Mouse (Mus musculus): ENCODE results near the gene Rpl37.
"Not testable (repeated sequence)": the region's sequence is repeated elsewhere in the genome, so short reads cannot be mapped to it uniquely, and the experiment has no call there.

The Rpl37 gene

GRCm38 (mm10) chr15:5126456-5126855 is 10.0 kb downstream of the Rpl37 start:
- no peak for DNase-seq (ENCODE audit: low spot score in 2 of 2)

GRCm38 (mm10) chr15:5127487-5127886 is 11.0 kb downstream of the Rpl37 start:
- DNase-seq (ENCODE audit: low spot score in 2 of 2), result no peak

GRCm38 (mm10) chr15:5128176-5128940 is 11.9 kb downstream of the Rpl37 start:
- no peak for DNase-seq (ENCODE audit: low spot score in 2 of 2)

- DNase-seq (ENCODE audit: low spot score in 2 of 2), result no peak
These were observed 12.8 kb downstream of the Rpl37 start for GRCm38 (mm10) chr15:5129111-5129805.

GRCm38 (mm10) chr15:5130887-5131668 is 14.6 kb downstream of the Rpl37 start:
- DNase-seq (ENCODE audit: low spot score in 2 of 2), result not testable (repeated sequence)

GRCm38 (mm10) chr15:5133301-5133700 is 16.9 kb downstream of the Rpl37 start:
- DNase-seq (ENCODE audit: low spot score in 2 of 2), result no peak

GRCm38 (mm10) chr15:5134179-5134578 is 17.7 kb downstream of the Rpl37 start:
- DNase-seq (ENCODE audit: low spot score in 2 of 2), result no peak

GRCm38 (mm10) chr15:5134945-5135483 is 18.6 kb downstream of the Rpl37 start:
- DNase-seq (ENCODE audit: low spot score in 2 of 2), result no peak

GRCm38 (mm10) chr15:5138021-5138856 is 21.8 kb downstream of the Rpl37 start:
- DNase-seq (ENCODE audit: low spot score in 2 of 2), result no peak

GRCm38 (mm10) chr15:5139366-5139765 is 22.9 kb downstream of the Rpl37 start:
- no peak for DNase-seq (ENCODE audit: low spot score in 2 of 2)

- no peak for DNase-seq (ENCODE audit: low spot score in 2 of 2)
These were observed 23.4 kb downstream of the Rpl37 start for GRCm38 (mm10) chr15:5139863-5140262.

GRCm38 (mm10) chr15:5140357-5140756 is 23.9 kb downstream of the Rpl37 start:
- no peak for DNase-seq (ENCODE audit: low spot score in 2 of 2)

GRCm38 (mm10) chr15:5142047-5142446 is 25.6 kb downstream of the Rpl37 start:
- DNase-seq (ENCODE audit: low spot score in 2 of 2), result no peak

GRCm38 (mm10) chr15:5142714-5143113 is 26.3 kb downstream of the Rpl37 start:
- DNase-seq (ENCODE audit: low spot score in 2 of 2), result no peak

GRCm38 (mm10) chr15:5143361-5144020 is 27.0 kb downstream of the Rpl37 start, which contains the start of gene Prkaa1:
Gene Prkaa1, plus strand, starts transcription at chr15:5143861.
- DNase-seq (ENCODE audit: low spot score in 2 of 2), result peak; percentile 57 to 67

GRCm38 (mm10) chr15:5144021-5144778 is 27.8 kb downstream of the Rpl37 start:
- peak in 1 of 2 experiments; percentile 32 for DNase-seq (ENCODE audit: low spot score in 2 of 2)

- DNase-seq (ENCODE audit: low spot score in 2 of 2), result no peak
These were observed 28.9 kb downstream of the Rpl37 start for GRCm38 (mm10) chr15:5145196-5145945.

- DNase-seq (ENCODE audit: low spot score in 2 of 2), result no peak
These were observed 32.7 kb downstream of the Rpl37 start for GRCm38 (mm10) chr15:5149187-5149586.

- no peak for DNase-seq (ENCODE audit: low spot score in 2 of 2)
These were observed 35.7 kb downstream of the Rpl37 start for GRCm38 (mm10) chr15:5152171-5152570.

Measured in urinary bladder, adult 18-20 months (tissue).